Mouse (Mus musculus) testis, postnatal 10 days (tissue): Measurements from ENCODE around the gene Pkd2l1.
A peak's percentile ranks its signal among the peaks of the same experiment; 100 is the strongest.
"Not testable (repeated sequence)": the region's sequence is repeated elsewhere in the genome, so short reads cannot be mapped to it uniquely, and the experiment has no call there.

Experiments
- DNase-seq: peaks from one replicate; pipeline ENCODE4 v3.0.0; 2021; ENCODE audit warnings: low spot score

Pkd2l1 gene

DNA sequence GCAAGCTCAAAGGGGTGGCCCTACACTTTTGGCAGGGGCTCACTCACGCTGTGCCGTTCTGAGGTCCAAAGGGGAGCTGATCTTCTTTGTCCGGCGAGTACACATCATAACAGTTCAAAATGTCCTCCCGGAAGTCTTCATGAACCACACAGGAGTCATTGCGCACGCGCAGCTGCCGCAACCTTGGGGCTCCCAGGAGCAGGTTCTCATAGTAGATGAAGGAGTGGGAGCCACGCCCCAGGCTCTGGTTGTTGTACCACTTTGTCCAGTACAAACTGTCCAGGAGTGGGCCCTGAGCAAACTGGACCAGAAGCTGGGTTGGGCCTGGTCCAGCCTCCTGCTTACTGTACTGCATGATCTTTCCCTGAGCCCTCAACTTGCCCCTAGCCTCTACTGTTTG, 35.2 kb downstream of the Pkd2l1 start:
- no peak for DNase-seq

DNA sequence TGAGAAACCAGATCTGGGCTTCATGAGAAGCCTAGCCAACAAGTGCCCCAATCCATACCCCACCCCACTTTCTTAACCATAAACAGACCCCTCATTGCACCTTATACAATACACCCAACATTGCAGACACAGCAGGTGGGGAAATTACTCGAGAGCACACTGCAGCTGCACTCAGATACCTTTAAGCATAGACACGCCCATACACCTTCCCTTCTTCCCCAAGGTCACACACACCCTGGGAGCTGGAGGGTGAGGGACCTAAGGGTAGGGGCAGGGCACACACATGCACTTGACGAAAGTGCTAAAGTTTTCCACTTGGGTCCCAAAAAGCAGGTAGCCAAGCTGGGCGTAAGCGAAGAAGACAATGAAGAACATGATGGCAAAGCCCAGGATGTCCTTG, 38.5 kb downstream of the Pkd2l1 start:
- DNase-seq = no peak

DNA sequence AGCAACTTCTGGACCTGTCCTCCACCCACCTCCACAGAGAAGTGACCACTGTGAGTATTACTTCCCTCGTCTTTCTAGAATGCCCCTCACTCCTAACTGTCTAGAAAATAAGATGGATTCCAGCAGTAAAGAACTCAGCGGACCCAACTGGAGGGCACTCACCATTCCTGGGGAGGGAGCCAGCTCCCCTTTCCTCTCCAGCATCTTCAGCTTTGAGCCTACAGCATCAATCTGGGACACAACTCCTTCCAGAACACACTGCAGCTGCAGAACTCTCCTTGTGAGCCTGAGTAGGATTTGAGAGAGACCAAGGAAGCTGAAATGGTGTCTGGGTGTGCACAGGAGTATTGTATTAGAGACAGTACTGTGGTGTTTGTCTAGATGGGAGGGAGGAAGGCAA, 43.3 kb downstream of the Pkd2l1 start:
- DNase-seq = no peak

DNA sequence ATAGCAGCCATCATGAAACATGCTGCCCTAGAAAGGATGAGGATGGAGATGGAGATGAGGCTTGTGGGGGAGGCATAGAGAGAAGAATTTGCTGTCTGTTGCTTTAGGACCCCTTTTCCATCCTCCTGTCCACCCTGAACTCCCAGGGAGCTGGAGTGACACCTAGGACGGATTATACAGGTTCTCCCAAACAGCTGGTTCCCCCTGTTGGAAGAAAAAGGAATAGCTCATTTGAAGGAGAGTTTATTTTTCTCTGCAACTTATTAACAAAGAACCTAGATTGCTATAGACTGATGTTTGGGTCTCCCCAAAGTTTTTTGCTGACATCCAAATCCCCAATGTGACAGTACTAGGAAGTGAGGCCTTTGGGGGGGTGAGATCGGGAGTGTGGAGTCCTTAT, 43.9 kb downstream of the Pkd2l1 start:
- DNase-seq = no peak

DNA sequence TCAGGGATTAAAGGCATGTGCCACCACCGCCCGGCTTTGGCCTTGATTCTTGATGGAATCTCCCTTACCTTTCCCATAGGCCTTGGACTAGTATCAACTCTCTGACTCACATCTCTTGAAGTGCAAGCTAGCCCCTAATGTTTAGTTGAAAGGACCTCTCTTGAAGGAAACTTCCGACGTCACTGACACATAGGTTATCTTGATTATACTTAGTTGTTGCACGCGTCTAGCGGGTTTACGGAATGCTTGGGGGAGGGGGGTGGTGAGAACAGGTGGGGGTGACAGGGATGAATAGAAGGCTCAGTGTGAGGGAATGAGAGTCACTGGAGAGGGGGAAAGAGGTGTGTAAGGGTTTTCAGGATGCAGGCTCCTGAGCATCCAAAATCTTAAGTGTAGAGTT, 45.3 kb downstream of the Pkd2l1 start:
- no peak for DNase-seq

DNA sequence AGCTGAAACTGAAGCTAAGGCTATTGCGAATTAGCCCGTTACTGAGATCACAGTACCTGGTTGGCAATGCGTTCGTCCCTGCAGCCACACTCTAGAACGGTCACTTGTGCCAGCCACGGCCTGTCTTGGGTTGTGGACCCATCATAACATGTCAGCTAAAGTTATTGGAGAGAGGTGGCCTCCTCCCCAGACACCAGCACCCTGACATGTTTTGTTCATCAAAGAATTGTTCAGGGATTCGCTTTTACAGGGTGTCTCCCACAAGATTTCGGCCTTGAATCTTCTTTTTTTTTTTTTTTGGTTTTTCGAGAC, 45.7 kb downstream of the Pkd2l1 start:
- DNase-seq = no peak

DNA sequence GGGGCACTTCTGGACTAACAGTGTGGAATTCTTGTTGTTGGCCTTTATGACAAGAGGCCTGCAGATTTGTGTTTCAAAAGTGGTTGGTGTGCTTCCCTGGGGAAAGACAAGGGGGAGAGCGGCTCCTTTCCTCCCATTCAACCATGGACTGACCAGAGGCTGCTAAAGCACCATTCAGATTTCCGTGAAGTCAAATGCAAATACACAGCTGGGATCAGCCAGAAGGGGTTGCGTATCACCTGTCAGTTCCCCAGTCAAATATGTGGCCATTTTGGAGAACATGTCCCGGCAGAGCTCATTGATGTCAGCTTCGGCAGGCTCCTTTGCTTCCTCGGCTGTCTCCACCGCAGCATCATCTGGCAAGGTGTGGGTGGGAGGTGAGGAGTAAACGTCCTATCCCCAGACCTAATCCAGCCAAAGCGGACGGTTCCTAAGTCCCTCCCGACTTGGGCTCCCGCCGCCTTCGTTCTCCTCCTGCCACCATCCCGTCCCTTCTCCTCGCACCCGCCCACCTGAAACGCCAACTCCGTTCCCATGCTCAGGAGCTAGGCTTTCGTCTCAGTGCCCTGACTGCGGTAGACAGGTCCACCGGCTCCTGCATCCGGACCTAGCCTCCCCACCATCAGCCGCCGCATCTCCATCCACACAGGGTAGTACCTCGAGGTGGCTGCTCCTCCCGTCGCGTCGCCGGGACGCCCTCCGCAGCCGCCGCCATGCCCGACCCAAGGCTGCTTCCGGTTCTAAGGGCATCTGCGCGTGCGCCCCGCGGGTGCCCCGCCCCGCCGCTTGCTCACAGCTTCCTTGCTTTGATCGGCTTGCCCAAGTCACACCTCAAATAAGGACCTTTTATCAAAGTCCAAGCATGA, 46.3 kb downstream of the Pkd2l1 start, which contains the start of gene Bloc1s2:
Gene Bloc1s2 (minus strand): TSS at position 745 of the 866 bp plus-strand sequence.
- DNase-seq = peak; percentile 91

DNA sequence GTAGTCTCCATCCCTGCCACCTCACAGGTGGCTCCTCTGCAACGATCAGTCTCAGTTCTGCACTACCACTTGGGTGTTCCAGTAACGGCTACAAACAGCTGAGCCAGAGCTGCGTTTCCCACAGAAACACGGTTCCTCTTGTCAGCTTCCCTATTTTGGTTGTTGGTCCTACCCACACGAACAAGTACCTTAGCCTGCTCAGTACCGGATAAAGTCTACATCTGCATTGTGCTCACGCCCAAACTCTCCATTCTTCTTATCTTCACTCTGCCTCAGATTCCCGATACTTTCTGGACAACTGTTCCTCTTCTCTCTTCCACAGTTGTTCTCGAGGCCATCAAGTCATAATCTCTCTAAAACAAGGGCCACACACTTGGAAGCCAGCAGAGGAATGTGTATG, 47.9 kb downstream of the Pkd2l1 start:
- DNase-seq = no peak

DNA sequence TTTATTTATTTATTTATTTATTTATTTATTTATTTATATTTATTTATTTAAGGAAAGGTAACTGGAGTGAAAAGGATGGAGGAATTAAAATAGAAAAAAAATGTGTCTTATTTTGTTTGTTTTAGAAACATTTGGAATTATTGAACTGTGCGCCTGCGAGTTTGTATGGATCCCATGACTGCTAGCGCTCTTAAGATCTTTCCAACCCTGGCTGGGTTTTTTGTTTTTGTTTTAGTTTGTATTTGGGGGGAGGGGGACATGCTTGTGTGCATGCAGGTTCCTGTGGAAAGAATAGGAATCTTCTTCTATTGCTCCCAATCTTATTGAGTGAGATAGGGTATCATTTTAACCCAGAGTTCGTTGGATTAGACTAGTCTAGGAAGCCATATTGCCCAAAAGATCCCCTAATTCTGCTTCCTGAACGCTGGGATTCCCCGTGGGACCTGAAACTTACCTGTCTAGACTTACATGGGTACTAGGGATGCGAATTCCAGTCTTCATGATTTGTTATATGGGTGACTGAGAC, 56.2 kb downstream of the Pkd2l1 start:
- DNase-seq = no peak

DNA sequence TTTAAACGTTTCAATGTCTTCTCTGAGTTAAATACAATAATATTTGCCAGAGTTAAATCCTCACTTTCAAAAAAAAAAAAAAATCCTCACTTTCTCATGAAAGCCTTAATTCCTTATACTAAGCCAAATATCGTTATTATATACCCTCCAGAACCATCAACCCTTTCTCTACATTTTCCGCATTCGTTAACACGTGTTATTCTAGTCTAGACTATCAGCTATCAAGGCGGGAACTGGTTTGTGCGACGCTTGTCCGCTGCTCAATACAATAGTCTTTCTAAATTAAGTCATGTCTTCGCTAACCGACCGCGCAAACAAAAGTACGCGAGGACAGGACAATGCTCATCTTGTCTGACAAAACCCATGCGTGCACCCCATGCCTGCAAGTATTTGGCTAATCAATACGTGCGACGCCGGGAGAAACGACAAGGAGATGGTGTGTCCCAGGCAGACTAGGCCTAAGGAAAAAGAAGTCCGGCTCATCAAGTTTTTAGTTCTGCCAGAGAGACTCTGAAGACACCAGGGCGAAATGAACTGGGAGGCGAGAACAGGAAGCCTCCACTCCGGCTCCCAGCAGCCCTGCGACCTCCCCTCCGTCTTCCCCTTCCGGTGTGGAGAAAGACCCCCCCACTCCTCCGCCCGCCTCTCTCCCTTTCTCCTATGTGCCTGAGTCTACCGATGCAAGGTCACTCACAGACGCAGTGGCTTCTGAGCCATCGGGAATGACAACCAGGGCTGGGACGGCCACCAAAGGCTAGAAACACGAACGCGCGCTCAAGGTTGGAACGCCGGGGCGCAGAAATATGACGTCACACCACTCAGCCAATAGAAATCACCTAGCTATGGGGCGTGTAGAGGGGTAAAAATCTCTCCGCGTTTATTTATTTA, 56.9 kb downstream of the Pkd2l1 start, which contains the start of gene Cwf19l1:
Gene Cwf19l1 (minus strand): TSS at position 805 of the 888 bp plus-strand sequence.
- DNase-seq = peak; percentile 92

DNA sequence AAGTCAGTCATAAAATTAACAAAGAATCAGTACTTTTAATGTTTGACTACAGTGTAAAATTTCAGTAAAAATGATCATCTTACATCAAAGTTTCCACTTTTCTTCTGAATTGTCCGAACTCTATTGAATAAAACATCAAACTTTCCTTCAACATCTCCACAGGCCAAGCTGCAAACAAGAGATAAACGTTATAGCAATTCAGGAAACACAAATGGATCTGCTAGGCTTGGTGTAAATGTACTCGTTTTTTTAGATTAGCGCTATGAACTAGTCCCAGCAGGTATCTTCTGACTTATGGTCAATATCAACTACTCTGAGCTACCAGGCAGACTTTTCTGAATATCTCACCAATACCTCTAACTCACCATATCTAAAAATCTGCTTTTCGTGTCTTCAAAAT, 59.3 kb downstream of the Pkd2l1 start:
- DNase-seq = no peak

DNA sequence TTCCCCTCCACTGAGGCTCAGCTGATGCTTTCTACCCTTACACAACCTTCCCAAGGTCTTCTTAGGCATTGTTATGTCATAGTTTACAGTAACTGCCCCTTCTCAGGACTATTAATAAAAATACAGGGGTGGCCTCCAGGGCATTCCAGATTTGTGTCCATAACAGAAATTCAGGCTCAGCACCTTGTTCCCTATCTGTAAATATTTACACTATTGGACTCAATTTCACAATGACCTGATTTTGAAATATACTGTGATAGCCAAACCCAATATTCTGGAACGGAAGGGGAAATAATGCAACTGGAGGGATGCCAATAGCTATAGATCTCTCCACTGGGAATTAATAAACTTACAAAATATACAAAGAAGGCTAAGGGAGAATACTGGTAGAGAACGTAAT, 63.7 kb downstream of the Pkd2l1 start:
- DNase-seq = no peak

DNA sequence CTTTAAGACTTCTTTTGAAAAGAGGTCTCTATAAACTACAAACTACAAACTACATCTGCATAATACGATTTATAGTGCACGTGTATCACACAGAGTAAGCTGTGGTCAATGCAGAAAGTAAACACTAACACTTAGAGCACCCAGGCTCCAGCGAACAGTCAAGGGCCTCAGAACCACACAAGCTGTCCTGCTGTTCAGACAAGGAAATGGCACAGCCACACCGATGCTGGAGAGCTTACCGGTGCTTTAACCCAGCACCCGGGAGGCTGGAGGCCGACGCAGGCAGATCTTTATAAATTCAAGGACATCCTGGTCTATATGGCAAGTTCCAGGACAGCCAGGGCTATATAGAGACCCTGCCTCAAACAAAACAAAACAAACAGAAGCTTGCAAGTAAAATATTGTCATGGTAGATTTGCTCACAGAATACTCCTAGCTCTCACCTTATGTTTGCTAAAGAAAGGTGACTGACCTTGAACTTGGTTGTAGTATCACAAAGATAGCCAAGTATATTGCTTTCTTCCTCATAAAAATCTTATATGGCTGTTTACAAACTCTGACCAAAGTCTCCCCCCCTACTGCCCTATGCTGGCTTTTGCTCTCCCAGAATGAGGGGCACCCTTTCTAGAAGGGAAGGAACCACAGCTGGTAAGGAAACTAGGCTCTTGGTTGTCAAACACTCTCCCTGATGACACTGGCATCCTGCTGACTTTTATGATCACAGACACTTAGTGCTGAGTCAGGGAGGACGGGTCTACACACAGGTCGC, 64.3 kb downstream of the Pkd2l1 start:
- no peak for DNase-seq

DNA sequence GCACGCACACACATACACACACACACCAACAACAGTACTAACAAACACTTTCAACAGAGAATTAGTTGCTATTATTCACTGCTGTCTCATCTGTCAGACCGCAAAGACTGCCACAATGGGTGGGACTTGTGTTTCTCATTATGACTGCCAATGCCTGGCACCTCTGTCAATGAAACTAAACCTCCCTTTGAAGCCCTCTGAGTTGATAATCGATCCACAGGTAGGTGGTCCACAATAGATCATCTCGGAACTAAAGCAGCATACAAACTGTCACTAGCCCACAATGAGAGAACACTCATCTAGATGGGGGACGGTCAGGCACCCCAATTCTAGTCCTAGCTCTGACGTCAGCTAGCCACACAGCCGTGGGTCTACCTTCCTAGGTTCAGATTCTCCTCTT, 71.1 kb downstream of the Pkd2l1 start:
- DNase-seq = no peak

DNA sequence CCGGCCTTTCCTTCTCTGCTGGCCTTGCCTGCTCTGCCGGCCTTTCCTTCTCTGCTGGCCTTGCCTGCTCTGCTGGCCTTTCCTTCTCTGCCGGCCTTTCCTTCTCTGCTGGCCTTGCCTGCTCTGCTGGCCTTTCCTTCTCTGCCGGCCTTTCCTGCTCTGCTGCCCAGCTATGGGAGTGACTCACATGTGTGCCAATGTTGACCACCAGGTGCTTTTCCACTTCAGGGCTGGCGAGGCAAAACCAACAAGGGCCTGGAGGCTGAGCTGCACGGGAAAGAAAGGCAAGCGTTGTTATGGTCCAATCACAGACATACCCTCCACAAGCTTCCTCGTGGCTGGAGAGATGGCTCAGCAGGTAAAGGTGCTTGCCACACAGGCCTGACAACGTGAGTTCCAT, 71.6 kb downstream of the Pkd2l1 start:
- not testable (repeated sequence) for DNase-seq

DNA sequence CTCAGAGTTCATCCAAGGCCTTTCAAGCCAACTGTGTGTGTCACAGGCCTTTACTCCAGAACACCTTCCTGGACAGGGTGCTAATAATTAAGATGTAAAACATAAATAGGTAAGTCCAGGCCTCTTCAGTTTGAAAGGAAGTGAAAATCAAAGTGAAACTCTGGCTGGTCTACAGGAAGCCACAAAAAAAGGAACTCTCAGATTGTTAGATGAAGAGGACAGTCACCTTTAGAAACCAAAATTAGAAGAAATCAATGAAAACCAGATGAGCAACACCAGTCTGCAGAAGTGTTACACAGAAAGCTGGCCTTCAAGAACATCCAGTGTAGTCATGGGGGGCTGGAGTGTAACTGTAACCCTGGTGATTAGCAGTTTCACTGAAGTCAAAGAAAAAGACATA, 74.4 kb downstream of the Pkd2l1 start:
- DNase-seq = no peak

DNA sequence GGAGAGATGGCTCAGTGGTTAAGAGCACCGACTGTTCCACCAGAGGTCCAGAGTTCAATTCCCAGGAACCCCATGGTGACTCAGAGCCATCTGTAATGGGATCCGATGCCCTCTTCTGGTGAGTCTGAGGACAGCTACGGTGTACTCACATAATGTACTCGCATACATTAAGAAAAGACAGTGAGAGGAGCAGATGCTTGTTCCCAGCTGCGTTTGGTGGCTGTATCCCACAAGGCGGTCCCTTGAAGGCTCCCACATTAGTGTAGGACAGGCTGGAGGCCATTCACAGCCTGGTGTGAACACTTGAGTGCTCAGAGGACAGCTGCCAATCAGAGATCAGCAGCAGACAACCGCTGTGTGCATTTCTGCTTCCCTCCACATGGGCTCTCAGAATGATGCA, 80.5 kb downstream of the Pkd2l1 start:
- no peak for DNase-seq

DNA sequence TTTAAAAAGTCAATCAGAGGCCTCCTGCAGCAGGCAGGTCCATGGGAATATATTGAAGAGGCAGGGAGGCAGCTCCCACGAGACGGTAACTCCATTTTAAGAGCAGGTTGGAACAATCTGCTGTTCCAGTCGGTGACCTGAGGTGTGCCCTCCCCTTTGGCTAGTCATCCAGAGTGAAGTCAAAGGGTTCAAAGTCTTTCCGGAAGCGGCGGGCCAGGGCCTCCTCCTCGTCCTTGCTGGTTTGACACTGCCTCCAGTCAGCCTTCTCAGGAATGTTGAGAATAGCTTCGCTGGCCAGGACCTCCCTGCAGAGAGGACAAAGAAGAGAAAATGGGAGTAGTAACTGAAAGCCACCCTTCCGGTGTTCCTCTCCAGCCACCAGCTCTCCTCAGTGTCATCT, 81.9 kb downstream of the Pkd2l1 start:
- DNase-seq = no peak

DNA sequence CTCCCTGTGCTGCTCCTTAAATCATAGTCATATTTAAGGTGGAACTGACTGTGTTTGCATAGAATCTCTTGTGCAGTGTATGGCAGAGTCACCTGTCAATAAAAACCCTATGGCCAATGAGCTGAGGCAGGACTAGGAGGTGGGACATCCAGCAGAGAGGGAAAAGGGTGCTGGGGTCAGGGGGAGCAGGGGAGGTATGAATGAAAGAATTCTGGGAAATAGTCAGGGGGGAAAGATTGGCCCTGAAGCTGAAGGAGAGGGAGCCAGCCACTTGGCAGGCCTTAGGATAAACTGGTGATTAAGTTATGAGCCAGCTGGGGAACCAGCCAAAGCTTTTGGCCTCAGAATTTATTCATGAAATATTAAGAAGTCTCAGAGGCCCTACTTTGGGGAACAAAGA, 83.2 kb downstream of the Pkd2l1 start:
- no peak for DNase-seq

DNA sequence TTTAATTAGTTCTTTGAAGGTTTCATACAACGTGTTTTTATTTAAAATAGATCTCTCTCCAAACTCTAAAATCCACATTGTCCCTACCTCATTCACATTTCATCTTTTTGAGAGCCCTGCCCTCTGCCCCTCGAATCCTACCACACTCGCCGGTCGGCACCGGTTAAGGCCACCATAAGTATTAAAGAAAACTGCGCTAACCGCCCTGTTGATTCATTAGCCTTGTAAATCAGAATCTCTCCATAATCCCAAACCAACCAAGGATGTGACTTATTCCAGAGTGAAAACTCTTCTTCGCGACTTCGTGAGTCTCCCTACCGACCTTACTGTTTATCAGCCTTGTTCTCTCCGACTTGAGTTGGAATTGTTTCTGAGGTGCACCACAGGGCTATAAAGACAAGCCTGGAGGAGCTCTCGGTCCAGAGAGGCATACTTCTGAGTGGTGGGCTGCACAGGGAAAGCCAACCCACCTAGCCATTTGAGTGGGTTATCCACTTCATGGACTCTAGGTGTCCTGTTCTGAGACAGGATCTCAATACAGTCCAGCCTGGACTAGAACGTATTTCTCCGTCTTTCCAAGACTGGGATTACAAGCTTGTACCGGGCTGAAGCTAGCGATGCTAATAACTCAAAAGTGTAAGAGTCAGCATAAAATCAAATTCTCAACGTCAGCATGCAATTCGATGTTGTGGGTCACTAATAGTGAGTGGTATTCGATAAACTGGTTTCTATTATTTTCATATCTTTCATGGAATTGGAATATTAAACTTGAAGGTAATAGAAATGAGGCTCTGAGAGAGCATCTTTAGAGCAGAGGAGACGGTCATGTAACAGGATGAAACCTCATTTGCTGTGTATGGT, 84.4 kb downstream of the Pkd2l1 start:
- DNase-seq = no peak
